Mouse (Mus musculus) heart, embryonic 14.5 days (tissue): ENCODE data around the gene Polr2e. TPM values are rescaled to one million over a fixed set of nuclear protein-coding genes. Genes with fewer than 3 reads are reported as not detected.

Experiments used
- ATAC-seq: fragments of 200-750 bp; cut with Nextera tagmentation; 2 replicates; pipeline ENCODE4 v1.8.0; 2017; ENCODE audit warnings: low read depth, moderate TSS enrichment; ENCODE audit not compliant: insufficient number of reproducible peaks, insufficient read depth, low FRiP score
- H3K27ac ChIP-seq, 2 experiments: fragments of 200-500 bp in 1 of 2; fragments of 300-500 bp in 1 of 2; sonication (generic) in 1 of 2; replicated peaks in 1 of 2; 2 replicates each; pipeline ENCODE4 v1.5.1; 2012 to 2014; ENCODE audit warnings: low read depth in 2 of 2, low read length in 2 of 2, control low read depth in 1 of 2, mild to moderate bottlenecking in 1 of 2, mixed read lengths in 1 of 2; ENCODE audit not compliant: control insufficient read depth in 1 of 2, insufficient read depth in 1 of 2
- H3K27me3 ChIP-seq: fragments of 300-500 bp; sonication (generic); 2 replicates; pipeline ENCODE4 v1.6.1; 2014; ENCODE audit warnings: mild to moderate bottlenecking, low read length, control low read depth; ENCODE audit not compliant: control insufficient read depth, insufficient read depth
- H3K36me3 ChIP-seq: fragments of 300-500 bp; sonication (generic); 2 replicates; pipeline ENCODE4 v1.6.1; 2014; ENCODE audit warnings: mild to moderate bottlenecking, control low read depth, low read length, mixed read lengths; ENCODE audit not compliant: control insufficient read depth, insufficient read depth
- H3K4me1 ChIP-seq, 2 experiments: fragments of 200-500 bp in 1 of 2; fragments of 300-500 bp in 1 of 2; sonication (generic) in 1 of 2; 2 replicates each; pipeline ENCODE4 v1.6.1; 2012 to 2014; ENCODE audit warnings: low read length in 2 of 2, control low read depth in 1 of 2, mixed read lengths in 1 of 2; ENCODE audit not compliant: control insufficient read depth in 2 of 2, insufficient read depth in 2 of 2
- H3K4me2 ChIP-seq: fragments of 300-500 bp; sonication (generic); 2 replicates; pipeline ENCODE4 v1.6.1; 2014; ENCODE audit warnings: mild to moderate bottlenecking, low read length
- H3K4me3 ChIP-seq, 2 experiments: fragments of 200-500 bp in 1 of 2; fragments of 300-500 bp in 1 of 2; sonication (generic) in 1 of 2; 2 replicates each; pipeline ENCODE4 v1.5.1; 2012 to 2014; ENCODE audit warnings: low read length in 2 of 2, mild to moderate bottlenecking in 2 of 2, control low read depth in 1 of 2, low read depth in 1 of 2, moderate library complexity in 1 of 2; ENCODE audit not compliant: control insufficient read depth in 1 of 2, insufficient read depth in 1 of 2
- H3K9ac ChIP-seq: fragments of 300-500 bp; sonication (generic); 2 replicates; pipeline ENCODE4 v1.6.1; 2014; ENCODE audit warnings: mild to moderate bottlenecking, low read length
- H3K9me3 ChIP-seq: fragments of 300-500 bp; sonication (generic); 2 replicates; pipeline ENCODE4 v1.6.1; 2016; ENCODE audit warnings: low read length, control low read depth; ENCODE audit not compliant: control insufficient read depth
- WGBS: fragments of 180-500 bp; shearing (Covaris S2); extraction: QIAGEN DNeasy Blood & Tissue Kit; methylation state at CpG from one replicate; pipeline ENCODE4 v1.1.7; 2014; 5-methylcytosine and 5-hydroxymethylcytosine counted together
- polyA plus RNA-seq: library from polyadenylated mRNA; unstranded; fragments of >200 nt; fragmentation: Nextera tagmentation; extraction: Ambion mirVana; gene quantifications from 2 replicates; pipeline ENCODE4 v1.2.1, GENCODE M21; 2014

Gene Polr2e
- polyA plus RNA-seq, 1 experiment from 2014 or later = 162 TPM

- Histone ChIP-seq H3K27ac (no peak overlapping the region), H3K27me3 (peaks cover 6% of the 10 kb centered on the region), H3K36me3 (no peaks in the 10 kb centered on the region), H3K4me2 (peak overlapping the region; percentile 56), H3K9ac (peak overlapping the region; percentile 6; the same call in 1 of the 2 replicates), H3K4me3 (peak overlapping the region in 1 of 2 experiments; percentile 32; a peak in 2 of 4 replicates), H3K9me3 (no peaks in the 10 kb centered on the region), H3K4me1 (peaks cover 13 to 15% of the 10 kb centered on the region in 2 experiments; a peak in 3 of 4 replicates)
- WGBS = 34% methylated on average over 11 of the region's 11 CpGs
- no peak for ATAC-seq
Measured at GRCm38 (mm10) chr10:80020191-80020590, 19.4 kb downstream of the Polr2e start.

GRCm38 (mm10) chr10:80019471-80020131 lies 20.0 kb downstream of the Polr2e start:
- Histone ChIP-seq H3K27ac (peak overlapping the region; percentile 18 to 26; a peak in 2 of 4 replicates), H3K9me3 (no peaks in the 10 kb centered on the region), H3K4me1 (peaks cover 13 to 15% of the 10 kb centered on the region in 2 experiments; a peak in 3 of 4 replicates), H3K9ac (peak overlapping the region; percentile 6), H3K4me2 (peak overlapping the region; percentile 56), H3K4me3 (peak overlapping the region in 1 of 2 experiments; percentile 32; a peak in 2 of 4 replicates), H3K27me3 (peaks cover 12% of the 10 kb centered on the region), H3K36me3 (no peaks in the 10 kb centered on the region)
- ATAC-seq = peak; percentile 51
- 13% methylated on average over 20 of the region's 20 CpGs for WGBS

GRCm38 (mm10) chr10:80018739-80019297 lies 20.8 kb downstream of the Polr2e start:
- WGBS = 3% methylated on average over 15 of the region's 15 CpGs
- no peaks in the 10 kb centered on the region for H3K9me3 ChIP-seq
- H3K4me1 ChIP-seq = peaks cover 13 to 15% of the 10 kb centered on the region in 2 experiments; a peak in 3 of 4 replicates
- H3K27ac ChIP-seq = peak overlapping the region; percentile 17 to 26
- peak overlapping the region; percentile 56 for H3K4me2 ChIP-seq
- ATAC-seq = peak; percentile 37; the same call in 1 of the 2 replicates
- peak overlapping the region in 1 of 2 experiments; percentile 18; a peak in 2 of 4 replicates for H3K4me3 ChIP-seq
- H3K27me3 ChIP-seq = peaks cover 20% of the 10 kb centered on the region
- peak overlapping the region; percentile 6 for H3K9ac ChIP-seq
- no peaks in the 10 kb centered on the region for H3K36me3 ChIP-seq

GRCm38 (mm10) chr10:80017771-80018170 lies 21.8 kb downstream of the Polr2e start:
- no peak for ATAC-seq
- H3K27me3 ChIP-seq = peaks cover 30% of the 10 kb centered on the region
- no peak overlapping the region for H3K27ac ChIP-seq
- no peak overlapping the region for H3K9ac ChIP-seq
- no peak overlapping the region for H3K4me3 ChIP-seq
- 83% methylated on average over 14 of the region's 14 CpGs for WGBS
- no peak overlapping the region for H3K4me2 ChIP-seq
- H3K36me3 ChIP-seq = no peaks in the 10 kb centered on the region
- peaks cover 13 to 15% of the 10 kb centered on the region in 2 experiments; a peak in 3 of 4 replicates for H3K4me1 ChIP-seq
- no peaks in the 10 kb centered on the region for H3K9me3 ChIP-seq

- no peaks in the 10 kb centered on the region for H3K36me3 ChIP-seq
- 68% methylated on average over 3 of the region's 3 CpGs for WGBS
- H3K4me3 ChIP-seq = no peak overlapping the region
- no peak overlapping the region for H3K4me2 ChIP-seq
- ATAC-seq = no peak
- no peaks in the 10 kb centered on the region for H3K9me3 ChIP-seq
- H3K27me3 ChIP-seq = peaks cover 31% of the 10 kb centered on the region
- H3K27ac ChIP-seq = no peak overlapping the region
- H3K4me1 ChIP-seq = peaks cover 13 to 15% of the 10 kb centered on the region in 2 experiments; a peak in 3 of 4 replicates
- no peak overlapping the region for H3K9ac ChIP-seq
Measured at GRCm38 (mm10) chr10:80017361-80017760, 22.2 kb downstream of the Polr2e start.

GRCm38 (mm10) chr10:80016931-80017330 lies 22.7 kb downstream of the Polr2e start:
- WGBS = 84% methylated on average over 10 of the region's 10 CpGs
- ATAC-seq = no peak
- H3K9me3 ChIP-seq = no peaks in the 10 kb centered on the region
- no peak overlapping the region for H3K4me3 ChIP-seq
- no peak overlapping the region for H3K9ac ChIP-seq
- H3K4me2 ChIP-seq = no peak overlapping the region
- no peaks in the 10 kb centered on the region for H3K36me3 ChIP-seq
- H3K4me1 ChIP-seq = peaks cover 13 to 15% of the 10 kb centered on the region in 2 experiments; a peak in 3 of 4 replicates
- no peak overlapping the region for H3K27ac ChIP-seq
- H3K27me3 ChIP-seq = peaks cover 31% of the 10 kb centered on the region

GRCm38 (mm10) chr10:80016511-80016910 lies 23.1 kb downstream of the Polr2e start, which contains the start of gene Arhgap45:
Arhgap45 (plus strand) TSS chr10:80016653.
- ATAC-seq = no peak
- Histone ChIP-seq H3K27ac (no peak within 1 kb of the TSS), H3K27me3 (peaks cover 31% of the 10 kb centered on the region), H3K4me2 (no peak within 1 kb of the TSS), H3K4me1 (peaks cover 13 to 15% of the 10 kb centered on the region in 2 experiments; a peak in 3 of 4 replicates), H3K9me3 (no peaks in the 10 kb centered on the region), H3K4me3 (no peak within 1 kb of the TSS), H3K36me3 (no peaks in the 10 kb centered on the region), H3K9ac (no peak within 1 kb of the TSS)
- 69% methylated on average over 11 of the region's 11 CpGs for WGBS
